Mouse (Mus musculus) CD4-positive, CD25-positive, alpha-beta regulatory T cell (primary cell): Measurements from ENCODE around the gene Cd86. TPM values are rescaled to one million over a fixed set of nuclear protein-coding genes. Genes with fewer than 3 reads are reported as not detected.

Experiments
- polyA plus RNA-seq: library from polyadenylated mRNA; unstranded; fragments of 100-300 nt; shearing (Covaris generic); gene quantifications from one replicate; pipeline ENCODE4 v1.2.1, GENCODE M21; 2017

Gene Cd86
- 34.8 TPM for polyA plus RNA-seq

GRCm38 (mm10) chr16:36665782-36666181, at the start of gene Cd86:
Cd86 (minus strand) TSS chr16:36666081.

GRCm38 (mm10) chr16:36693818-36694413, 28.0 kb upstream of the Cd86 start, which contains the start of gene Ildr1:
Ildr1 (plus strand) TSS chr16:36693978.

GRCm38 (mm10) chr16:36561386-36562338, 104.2 kb downstream of the Cd86 start, which contains the start of gene Casr:
Casr (minus strand) TSS chr16:36562141.

Other genes starting within 250 kb of the Cd86 start
- not detected for gene Stfa3, start 210.7 kb downstream of the Cd86 start, polyA plus RNA-seq
- gene Casr, start 103.9 kb downstream of the Cd86 start, polyA plus RNA-seq = not detected
- 10.4 TPM for gene Ildr1, start 27.9 kb upstream of the Cd86 start, polyA plus RNA-seq
- gene Slc15a2, start 118.9 kb upstream of the Cd86 start, polyA plus RNA-seq = 1.2 TPM
- gene Iqcb1, start 162.3 kb upstream of the Cd86 start, polyA plus RNA-seq = 16.1 TPM
- 0.75 TPM for gene Eaf2, start 208.9 kb upstream of the Cd86 start, polyA plus RNA-seq
- 39.5 TPM for gene Golgb1, start 209.1 kb upstream of the Cd86 start, polyA plus RNA-seq